Mouse (Mus musculus) mesoderm, embryonic 11.5 days (tissue): ENCODE measurements around the gene Nanp.

Experiments used
- DNase-seq: peaks from one replicate; pipeline ENCODE4 v3.0.0-alpha.2; 2012; ENCODE audit warnings: low read depth, low spot score

Gene Nanp

DNA sequence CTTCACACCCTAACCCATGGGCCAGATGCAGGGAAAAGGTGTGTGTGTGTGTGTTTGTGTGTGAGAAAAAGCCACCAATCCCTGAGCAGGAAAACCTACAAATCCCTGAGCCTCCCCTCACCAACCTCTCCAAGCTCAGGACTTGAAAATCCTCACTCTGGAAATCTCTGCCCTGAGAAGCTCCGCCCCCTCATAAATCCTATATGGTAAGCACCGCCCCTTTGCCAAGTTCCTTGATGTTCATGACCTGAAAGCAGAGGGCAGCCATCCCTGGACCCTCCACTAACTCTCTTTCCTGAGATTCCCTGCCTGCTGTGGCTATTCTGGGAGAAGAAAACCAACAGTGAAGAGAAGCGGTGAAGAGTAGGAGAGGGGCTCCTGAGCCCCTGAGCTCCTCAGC is 40.2 kb downstream of the Nanp start:
- DNase-seq, result peak; percentile 65

DNA sequence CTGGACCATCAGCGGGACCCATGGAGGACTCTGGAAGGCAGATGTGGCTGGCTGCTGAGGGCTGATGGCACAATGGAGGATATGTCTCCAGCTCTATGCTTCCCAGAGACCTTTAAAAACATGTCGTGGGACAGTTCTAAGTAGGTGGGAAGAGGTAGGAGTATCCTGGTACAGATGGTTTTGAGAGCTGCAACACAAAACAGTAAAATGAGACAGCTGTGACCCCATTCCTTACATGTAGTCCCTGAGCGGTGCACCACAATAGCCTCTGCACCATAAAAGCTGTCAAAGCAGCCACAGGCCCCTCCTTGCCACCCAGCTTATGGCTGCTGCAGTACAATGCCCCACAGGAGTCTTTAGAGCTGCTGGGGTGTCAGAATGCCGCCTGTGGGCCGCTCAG is 41.6 kb downstream of the Nanp start:
- DNase-seq, result no peak

DNA sequence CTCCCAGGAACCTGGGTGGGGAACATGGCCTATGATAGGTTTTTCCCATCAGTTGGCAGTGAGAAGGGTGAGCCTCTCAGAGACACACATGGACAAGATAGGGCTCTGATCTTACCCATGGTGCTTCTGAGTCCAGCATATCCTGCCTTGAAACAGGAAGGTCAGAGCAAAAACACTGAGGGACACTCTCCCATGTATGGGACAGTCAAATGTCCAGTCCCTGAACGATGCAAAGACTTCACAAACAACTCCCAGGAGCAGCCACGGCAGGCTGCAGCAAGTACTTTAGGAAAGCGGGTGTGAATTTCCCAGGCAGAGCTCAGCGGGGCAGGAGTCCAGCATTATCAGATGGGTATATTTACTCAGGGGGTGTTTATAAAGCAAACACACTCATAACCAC is 43.9 kb downstream of the Nanp start:
- no peak for DNase-seq

GRCm38 (mm10) chr2:150991050-150991449 is 48.1 kb downstream of the Nanp start:
- no peak for DNase-seq

DNA sequence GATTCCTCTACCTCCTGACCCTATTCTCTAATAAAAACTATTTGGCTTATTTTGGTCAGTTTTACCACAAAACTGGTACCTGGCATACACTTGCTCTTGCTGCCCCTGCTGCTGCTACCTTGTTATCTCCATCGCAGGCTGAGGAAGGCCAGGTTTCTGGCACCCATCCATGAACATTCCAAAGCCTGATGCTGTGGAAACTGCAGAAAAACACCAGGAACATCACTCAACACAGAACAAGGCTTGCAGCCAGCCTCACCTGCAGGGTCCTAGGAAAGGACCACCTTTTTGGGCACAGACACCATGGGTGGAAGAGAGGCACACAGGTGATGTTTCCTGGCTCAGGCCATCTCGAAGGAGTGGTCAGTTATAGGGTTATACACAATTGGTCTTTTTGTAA is 48.7 kb downstream of the Nanp start:
- no peak for DNase-seq

GRCm38 (mm10) chr2:150985359-150985758 is 53.8 kb downstream of the Nanp start:
- no peak for DNase-seq

GRCm38 (mm10) chr2:150982051-150982450 is 57.1 kb downstream of the Nanp start:
- DNase-seq, result no peak

GRCm38 (mm10) chr2:150981524-150981923 is 57.7 kb downstream of the Nanp start:
- DNase-seq, result no peak

DNA sequence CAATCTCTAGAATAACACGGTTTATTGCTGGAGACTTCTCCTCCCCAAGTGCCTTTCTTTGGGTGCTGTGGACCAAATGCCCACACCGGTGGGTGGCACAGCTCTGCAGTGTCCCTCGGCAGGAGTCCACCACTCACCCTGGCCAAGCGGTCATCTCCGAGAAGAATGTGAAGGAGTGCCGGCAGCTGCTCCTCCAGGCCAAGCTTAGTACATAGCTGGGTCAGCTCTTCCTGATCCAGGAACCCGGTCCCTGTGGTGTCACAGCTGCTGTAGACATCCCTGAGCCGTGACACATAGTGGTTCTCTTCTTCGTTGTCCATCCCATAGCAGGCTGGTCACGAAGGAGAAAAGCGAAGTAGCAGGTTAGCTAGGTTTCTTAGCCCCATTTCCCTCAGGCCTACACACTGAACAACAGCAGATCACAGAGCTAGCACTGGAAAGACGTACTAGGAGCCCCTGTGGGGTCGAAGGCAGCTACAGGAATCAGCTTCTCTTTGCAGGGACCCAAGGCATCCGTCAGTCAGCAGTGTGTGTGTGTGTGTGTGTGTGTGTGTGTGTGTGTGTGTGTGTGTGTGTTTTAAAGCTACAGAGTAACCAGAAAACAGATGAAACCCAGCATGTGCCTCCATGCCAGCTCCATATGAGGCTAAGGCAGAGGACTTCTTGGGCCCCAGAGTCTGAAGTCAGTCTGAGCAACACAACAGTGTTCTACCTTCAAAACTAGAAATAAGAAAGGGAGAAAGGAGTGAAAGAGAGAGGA is 59.2 kb downstream of the Nanp start:
- DNase-seq, result no peak
